Comparison of ENCODE assay signal across 31 mouse cellular contexts in the genomic region with DNA sequence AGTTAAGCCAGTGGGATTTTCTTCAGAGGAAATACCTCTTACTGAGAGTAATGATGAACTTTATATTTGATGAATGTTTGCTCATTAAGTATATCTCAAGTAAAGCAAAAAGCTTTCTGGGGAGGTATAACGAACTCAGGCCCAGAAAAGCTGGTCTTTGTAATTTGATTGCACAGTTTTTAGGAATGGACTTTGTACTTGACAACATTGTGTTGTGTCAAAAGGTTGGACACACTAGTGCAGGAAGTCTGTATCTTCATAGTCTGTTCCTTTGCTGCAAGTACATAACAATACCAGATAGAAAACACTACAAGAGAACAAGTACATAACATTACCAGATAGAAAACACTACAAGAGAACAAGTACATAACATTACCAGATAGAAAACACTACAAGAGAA. TPM values are rescaled to one million over a fixed set of nuclear protein-coding genes. Genes with fewer than 3 reads are reported as not detected.
"Had no signal": no experiment of that assay in that cellular context is flagged by ENCODE, and none has a peak within 500 bp of the region (broad histone marks: within the 10 kb centered on the region; RNA-seq: fewer than 3 reads in every experiment).

No protein-coding gene starts in this region.

- H3K27ac ChIP-seq: left cerebral cortex, adult 2 months; limb, embryonic 10.5 days; limb, embryonic 12.5 days; limb, embryonic 13.5 days; limb, embryonic 15.5 days; liver, embryonic 13.5 days; liver, embryonic 14.5 days; liver, embryonic 15.5 days; lung, embryonic 15.5 days; macrophage; midbrain, embryonic 10.5 days; midbrain, embryonic 12.5 days; midbrain, embryonic 13.5 days; midbrain, embryonic 15.5 days; neural tube, embryonic 12.5 days had no signal

- H3K27me3 ChIP-seq: limb, embryonic 12.5 days; limb, embryonic 13.5 days; limb, embryonic 15.5 days; liver, embryonic 13.5 days; liver, embryonic 15.5 days; lung, embryonic 15.5 days; megakaryocyte, embryonic 14.5 days; midbrain, embryonic 12.5 days; midbrain, embryonic 13.5 days; midbrain, embryonic 15.5 days; neural tube, embryonic 12.5 days had no signal

- H3K4me3 ChIP-seq: left cerebral cortex, adult 2 months; limb, embryonic 10.5 days; limb, embryonic 12.5 days; limb, embryonic 13.5 days; limb, embryonic 15.5 days; liver, embryonic 13.5 days; liver, embryonic 15.5 days; lung, embryonic 15.5 days; megakaryocyte, embryonic 14.5 days; midbrain, embryonic 10.5 days; midbrain, embryonic 12.5 days; midbrain, embryonic 13.5 days; midbrain, embryonic 15.5 days; myocyte; neural tube, embryonic 12.5 days had no signal

- H3K9me3 ChIP-seq: limb, embryonic 10.5 days; liver, embryonic 13.5 days; liver, embryonic 15.5 days; lung, embryonic 15.5 days; midbrain, embryonic 10.5 days; midbrain, embryonic 15.5 days had no signal

- DNase-seq: left cerebral cortex, postnatal 4 days; liver; liver, embryonic 13.5 days; lung, adult 18-20 months; lung, adult 2 months; lung, embryonic 14.5 days; lung, postnatal 10 days; lung, postnatal 14 days; lung, postnatal 36 days; lung, postnatal 4 days; midbrain, embryonic 14.5 days had no signal

- H3K36me3 ChIP-seq: limb, embryonic 15.5 days; liver, embryonic 13.5 days; liver, embryonic 15.5 days; lung, embryonic 15.5 days; midbrain, embryonic 12.5 days; midbrain, embryonic 13.5 days; midbrain, embryonic 15.5 days; neural tube, embryonic 12.5 days had no signal

- H3K4me1 ChIP-seq: limb, embryonic 12.5 days; limb, embryonic 13.5 days; limb, embryonic 15.5 days; lung, embryonic 15.5 days; midbrain, embryonic 12.5 days; neural tube, embryonic 12.5 days had no signal

- H3K4me2 ChIP-seq: limb, embryonic 12.5 days; limb, embryonic 13.5 days; limb, embryonic 15.5 days; liver, embryonic 13.5 days; liver, embryonic 15.5 days; lung, embryonic 14.5 days; lung, embryonic 15.5 days; midbrain, embryonic 11.5 days; midbrain, embryonic 12.5 days; midbrain, embryonic 13.5 days; midbrain, embryonic 15.5 days; neural tube, embryonic 12.5 days had no signal

- H3K9ac ChIP-seq: limb, embryonic 12.5 days; limb, embryonic 13.5 days; limb, embryonic 15.5 days; liver, embryonic 13.5 days; liver, embryonic 14.5 days; liver, embryonic 15.5 days; lung, embryonic 14.5 days; lung, embryonic 15.5 days; midbrain, embryonic 12.5 days; midbrain, embryonic 13.5 days; midbrain, embryonic 15.5 days; neural tube, embryonic 12.5 days had no signal

- ATAC-seq: lung, postnatal 0 days; midbrain, embryonic 13.5 days; midbrain, embryonic 15.5 days; midbrain, embryonic 16.5 days had no signal

RNA-seq across cellular contexts. Expression of gene Phf11c, which starts 50.2 kb away (rescaled TPM):
- total RNA-seq: midbrain, postnatal 0 days had no signal
